Mouse (Mus musculus) CH12.LX (cell line): ENCODE data around the gene Mapk9.

ENCODE experiments used
- CTCF ChIP-seq, 2 experiments: IDR thresholded peaks in 1 of 2; conservative IDR thresholded peaks in 1 of 2; 2 replicates each; pipeline ENCODE4 v1.5.1; 2011 to 2012; ENCODE audit warnings: low read depth in 2 of 2, low read length in 2 of 2, improper control_type of control experiment in 1 of 2, inconsistent platforms in 1 of 2, mild to moderate bottlenecking in 1 of 2, moderate library complexity in 1 of 2
- EP300 ChIP-seq: IDR thresholded peaks from 2 replicates; pipeline ENCODE4 v1.6.1; 2011; ENCODE audit warnings: low read length, improper control_type of control experiment
- JUND ChIP-seq: conservative IDR thresholded peaks from 2 replicates; pipeline ENCODE4 v1.6.1; 2011; ENCODE audit warnings: low read depth, low read length, improper control_type of control experiment
- MAX ChIP-seq: IDR thresholded peaks from 2 replicates; pipeline ENCODE4 v1.6.1; 2011; ENCODE audit warnings: low read length, improper control_type of control experiment
- MEF2A ChIP-seq: IDR thresholded peaks from 2 replicates; pipeline ENCODE4 v1.6.1; 2014; ENCODE audit warnings: low read depth, mild to moderate bottlenecking, inconsistent platforms, low read length, improper control_type of control experiment, borderline replicate concordance
- NRF1 ChIP-seq: IDR thresholded peaks from 2 replicates; pipeline ENCODE4 v1.6.1; 2014; ENCODE audit warnings: low read depth, mild to moderate bottlenecking, inconsistent platforms, low read length, improper control_type of control experiment, moderate library complexity
- POLR2A ChIP-seq: IDR thresholded peaks from 2 replicates; pipeline ENCODE4 v1.6.1; 2011; ENCODE audit warnings: low read depth, mild to moderate bottlenecking, improper control_type of control experiment, low read length
- SIN3A ChIP-seq: IDR thresholded peaks from 2 replicates; pipeline ENCODE4 v1.6.1; 2012; ENCODE audit warnings: low read length, improper control_type of control experiment, inconsistent platforms
- USF1 ChIP-seq: IDR thresholded peaks from 2 replicates; pipeline ENCODE4 v1.6.1; 2014; ENCODE audit warnings: low read depth, mild to moderate bottlenecking, inconsistent platforms, low read length, improper control_type of control experiment
- ZC3H11A ChIP-seq: IDR thresholded peaks from 2 replicates; pipeline ENCODE4 v1.6.1; 2012; ENCODE audit warnings: low read depth, mild to moderate bottlenecking, inconsistent platforms, low read length, improper control_type of control experiment
- ZMIZ1 ChIP-seq: IDR thresholded peaks from 2 replicates; pipeline ENCODE4 v1.6.1; 2012; ENCODE audit warnings: low read depth, mild to moderate bottlenecking, inconsistent platforms, low read length, improper control_type of control experiment

DNA sequence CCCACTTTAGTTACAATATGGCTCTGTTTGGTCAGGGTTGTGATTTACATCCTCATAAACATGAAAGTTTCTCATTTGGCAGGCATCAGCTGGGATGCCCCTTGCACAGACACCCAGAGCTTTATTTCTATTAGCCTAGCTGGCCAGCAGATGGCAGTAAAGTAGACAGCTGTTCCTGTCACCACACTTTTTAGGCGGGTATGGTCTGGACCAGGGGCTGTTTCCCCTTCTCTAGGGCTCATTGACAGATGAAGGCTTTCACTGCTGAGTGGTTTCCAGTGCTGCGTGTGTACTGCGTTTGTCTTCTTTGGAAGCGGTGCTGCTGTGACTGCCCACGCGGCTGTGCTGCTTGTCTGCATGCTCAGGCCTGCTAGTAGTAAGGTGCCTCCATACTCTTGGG, 25.4 kb downstream of the Mapk9 start:
- TF ChIP-seq POLR2A (no peak), NRF1 (no peak), CTCF (conservative IDR thresholded peaks at IDR 0.05 in 1 of 2, IDR thresholded peaks at IDR 0.05 in 1 of 2; ENCODE audit: low read depth in 2 of 2, low read length in 2 of 2) (peak; percentile 91 to 93), ZMIZ1 (no peak), MEF2A (no peak), JUND (no peak), ZC3H11A (no peak; the same call in 1 of the 2 replicates), MAX (no peak), EP300 (no peak), SIN3A (no peak), USF1 (no peak)
